Mouse (Mus musculus) kidney, postnatal 0 days (tissue): ENCODE measurements around the gene Ntm. TPM values are rescaled to one million over a fixed set of nuclear protein-coding genes. Genes with fewer than 3 reads are reported as not detected.

Experiments
- ATAC-seq: fragments of 200-750 bp; cut with Nextera tagmentation; replicated peaks from 2 replicates; pipeline ENCODE4 v1.8.0; 2017; ENCODE audit warnings: low read depth, moderate number of reproducible peaks, moderate TSS enrichment, moderate library complexity; ENCODE audit not compliant: low FRiP score
- DNase-seq: peaks from one replicate; pipeline ENCODE4 v3.0.0-alpha.2; 2016; ENCODE audit warnings: low spot score
- H3K27ac ChIP-seq: fragments of 300-500 bp; sonication (generic); 2 replicates; pipeline ENCODE4 v1.5.1; 2014; ENCODE audit warnings: mild to moderate bottlenecking
- H3K27me3 ChIP-seq: fragments of 300-500 bp; sonication (generic); 2 replicates; pipeline ENCODE4 v1.6.1; 2014; ENCODE audit warnings: low read length, mixed read lengths; ENCODE audit not compliant: insufficient read depth
- H3K36me3 ChIP-seq: fragments of 300-500 bp; sonication (generic); 2 replicates; pipeline ENCODE4 v1.6.1; 2014; ENCODE audit warnings: low read length, mixed read lengths; ENCODE audit not compliant: insufficient read depth
- H3K4me1 ChIP-seq: fragments of 300-500 bp; sonication (generic); replicated peaks from 2 replicates; pipeline ENCODE4 v1.6.1; 2014; ENCODE audit warnings: antibody characterized with exemption, low read length, mixed read lengths; ENCODE audit not compliant: insufficient read depth
- H3K4me2 ChIP-seq: fragments of 300-500 bp; sonication (generic); 2 replicates; pipeline ENCODE4 v1.6.1; 2014; ENCODE audit warnings: mild to moderate bottlenecking, low read length, moderate library complexity, mixed read lengths
- H3K4me3 ChIP-seq: fragments of 300-500 bp; sonication (generic); replicated peaks from 2 replicates; pipeline ENCODE4 v1.5.1; 2014; ENCODE audit warnings: low read depth, low read length
- H3K9ac ChIP-seq: fragments of 300-500 bp; sonication (generic); 2 replicates; pipeline ENCODE4 v1.6.1; 2014; ENCODE audit warnings: low read depth, low read length
- H3K9me3 ChIP-seq: fragments of 300-500 bp; sonication (generic); replicated peaks from 2 replicates; pipeline ENCODE4 v1.6.1; 2016; ENCODE audit warnings: low read length, inconsistent platforms, mixed read lengths
- CTCF ChIP-seq: IDR thresholded peaks from 2 replicates; pipeline ENCODE4 v1.5.1; 2016; ENCODE audit warnings: antibody characterized with exemption, low read depth, mild to moderate bottlenecking, moderate library complexity
- WGBS: fragments of 180-500 bp; shearing (Covaris S2); extraction: QIAGEN DNeasy Blood & Tissue Kit; methylation state at CpG from one replicate; pipeline ENCODE4 v1.1.7; 2014; 5-methylcytosine and 5-hydroxymethylcytosine counted together
- polyA plus RNA-seq: library from polyadenylated mRNA; unstranded; fragments of >200 nt; fragmentation: Nextera tagmentation; extraction: Ambion mirVana; gene quantifications from 2 replicates; pipeline ENCODE4 v1.2.1, GENCODE M21; 2015

Ntm gene
- polyA plus RNA-seq, 1 experiment from 2014 or later: 20.6 TPM

DNA sequence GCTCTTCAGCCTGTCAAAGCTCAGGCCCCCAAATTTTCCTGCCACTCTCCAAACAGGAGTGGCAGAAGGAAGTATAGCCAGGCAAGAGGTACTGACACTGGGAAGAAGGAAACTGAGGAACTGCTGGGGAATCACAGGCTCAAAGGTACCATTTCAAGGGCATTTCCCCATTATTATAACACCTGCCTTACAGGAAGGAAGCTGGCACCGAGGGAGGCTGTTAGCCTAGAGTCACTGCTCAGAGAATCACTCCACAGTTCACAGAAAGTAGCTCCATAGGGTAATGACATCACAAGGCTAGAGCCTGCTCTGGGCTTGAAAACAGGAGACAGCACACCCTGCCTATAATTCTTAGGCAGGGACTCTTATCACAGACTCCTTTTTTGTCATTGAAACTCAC is 643.7 kb downstream of the Ntm start:
- no peak for TF ChIP-seq CTCF
- Histone ChIP-seq H3K36me3 (no peaks in the 10 kb centered on the region), H3K9me3 (no peaks in the 10 kb centered on the region), H3K4me2 (no peak overlapping the region), H3K27me3 (no peaks in the 10 kb centered on the region), H3K27ac (no peak overlapping the region), H3K9ac (no peak overlapping the region), H3K4me3 (no peak overlapping the region), H3K4me1 (peaks cover 19% of the 10 kb centered on the region)
- 11% methylated on average over 1 of the region's 1 CpGs for WGBS
- DNase-seq (no peak), ATAC-seq (no peak)

DNA sequence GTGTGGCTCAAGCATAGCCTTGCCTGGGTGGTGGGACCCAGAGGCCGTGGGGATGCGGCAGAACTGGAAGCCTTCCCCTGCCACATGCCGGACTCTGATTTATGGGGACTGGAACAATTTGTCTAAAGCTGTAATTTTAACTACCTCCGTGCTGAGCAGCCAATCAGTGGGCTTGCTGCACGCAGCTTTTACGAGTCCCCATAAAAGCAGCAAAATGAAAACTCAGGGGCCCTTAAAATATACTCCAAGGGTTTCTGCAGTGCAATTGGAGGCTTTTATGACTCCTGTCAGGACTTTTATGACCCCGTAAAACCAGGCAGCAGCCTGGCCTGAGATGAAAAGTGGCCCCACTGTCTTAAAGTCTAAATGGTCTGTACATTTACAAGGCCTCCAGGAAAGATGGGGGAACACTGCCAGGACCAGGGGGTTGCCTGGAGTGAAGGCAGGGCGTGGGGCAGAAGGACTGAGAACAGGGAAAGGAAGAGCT is 644.2 kb downstream of the Ntm start:
- no peaks in the 10 kb centered on the region for H3K36me3 ChIP-seq
- peaks cover 19% of the 10 kb centered on the region for H3K4me1 ChIP-seq
- H3K4me2 ChIP-seq: peak overlapping the region; percentile 7; the same call in 1 of the 2 replicates
- H3K27ac ChIP-seq: no peak overlapping the region
- TF ChIP-seq CTCF: no peak
- DNase-seq (peak; percentile 83), ATAC-seq (peak; percentile 60)
- H3K4me3 ChIP-seq: no peak overlapping the region
- H3K9ac ChIP-seq: no peak overlapping the region
- WGBS: 11% methylated on average over 8 of the region's 8 CpGs
- H3K27me3 ChIP-seq: no peaks in the 10 kb centered on the region
- H3K9me3 ChIP-seq: no peaks in the 10 kb centered on the region

DNA sequence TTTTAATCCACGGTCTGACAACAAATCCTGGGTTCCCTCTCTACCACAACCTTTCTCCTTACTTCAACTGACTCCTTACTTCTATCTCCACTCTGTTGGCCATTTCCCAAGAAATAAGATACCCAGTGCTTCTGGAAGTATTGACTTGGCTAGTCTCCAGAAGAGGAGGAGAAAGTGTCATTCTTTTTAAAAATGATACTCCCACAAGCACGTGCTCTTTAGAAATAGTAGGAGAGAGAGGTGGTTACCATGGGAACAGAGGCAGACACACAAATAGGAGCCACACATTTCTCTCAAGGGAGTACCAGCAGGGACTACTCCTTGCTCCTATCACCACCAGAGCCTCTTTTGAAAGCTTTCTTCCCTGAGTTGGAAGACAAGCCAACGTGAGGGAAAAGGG is 645.3 kb downstream of the Ntm start:
- Histone ChIP-seq H3K27me3 (no peaks in the 10 kb centered on the region), H3K4me2 (no peak overlapping the region), H3K27ac (no peak overlapping the region), H3K4me3 (no peak overlapping the region), H3K4me1 (peaks cover 19% of the 10 kb centered on the region), H3K9ac (no peak overlapping the region), H3K9me3 (no peaks in the 10 kb centered on the region), H3K36me3 (no peaks in the 10 kb centered on the region)
- 10% methylated on average over 3 of the region's 3 CpGs for WGBS
- DNase-seq (peak; percentile 86), ATAC-seq (peak; percentile 52; the same call in 1 of the 2 replicates)
- TF ChIP-seq CTCF: no peak

DNA sequence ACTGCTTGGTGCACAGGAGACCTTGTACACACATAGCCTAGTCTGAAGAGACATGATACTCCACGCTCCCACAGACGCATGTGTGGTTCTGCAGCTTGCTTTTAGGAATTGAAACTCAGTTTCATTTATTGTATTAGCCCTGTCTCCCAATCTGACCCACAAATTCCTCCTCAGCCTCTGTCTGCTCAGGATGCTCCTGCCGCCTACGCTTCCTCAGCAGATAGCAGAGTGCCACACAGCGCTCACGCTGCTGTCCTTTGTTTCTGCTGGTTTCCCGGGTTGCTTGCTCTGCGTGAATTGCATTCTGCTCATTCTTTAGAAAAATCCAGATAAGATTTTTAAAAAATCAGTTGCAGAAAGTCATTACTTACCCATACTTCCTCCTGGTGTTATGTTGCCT is 647.1 kb downstream of the Ntm start:
- ATAC-seq (no peak), DNase-seq (no peak)
- Histone ChIP-seq H3K36me3 (no peaks in the 10 kb centered on the region), H3K27me3 (no peaks in the 10 kb centered on the region), H3K4me3 (no peak overlapping the region), H3K4me1 (peaks cover 19% of the 10 kb centered on the region), H3K4me2 (no peak overlapping the region), H3K9ac (no peak overlapping the region), H3K9me3 (no peaks in the 10 kb centered on the region), H3K27ac (no peak overlapping the region)
- TF ChIP-seq CTCF: no peak
- WGBS: 78% methylated on average over 8 of the region's 8 CpGs

DNA sequence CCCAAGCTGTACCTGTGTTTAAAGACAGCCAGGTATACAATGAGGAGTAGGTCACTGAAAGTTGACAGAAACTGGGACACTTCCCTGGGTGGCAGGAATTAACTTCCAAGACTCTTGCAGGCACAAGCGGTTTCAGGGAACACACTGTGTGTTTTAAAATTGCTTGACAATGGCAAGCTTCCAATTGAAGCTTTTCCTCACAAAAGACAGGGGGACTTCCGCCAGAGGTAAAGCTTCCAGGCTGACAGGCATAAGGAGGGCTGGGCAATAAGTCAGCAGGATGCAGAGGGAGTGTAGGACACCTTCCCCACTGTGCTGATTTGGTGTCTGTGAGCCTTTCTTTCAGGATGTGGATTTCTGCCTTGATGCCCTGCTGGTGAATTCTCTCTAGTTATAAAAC is 656.0 kb downstream of the Ntm start:
- no peak overlapping the region for H3K4me3 ChIP-seq
- no peak overlapping the region for H3K9ac ChIP-seq
- ATAC-seq (no peak), DNase-seq (no peak)
- H3K9me3 ChIP-seq: no peaks in the 10 kb centered on the region
- no peak overlapping the region for H3K27ac ChIP-seq
- no peaks in the 10 kb centered on the region for H3K36me3 ChIP-seq
- H3K4me2 ChIP-seq: no peak overlapping the region
- TF ChIP-seq CTCF: no peak
- H3K4me1 ChIP-seq: no peaks in the 10 kb centered on the region
- WGBS: 39% methylated on average over 2 of the region's 2 CpGs
- H3K27me3 ChIP-seq: no peaks in the 10 kb centered on the region

DNA sequence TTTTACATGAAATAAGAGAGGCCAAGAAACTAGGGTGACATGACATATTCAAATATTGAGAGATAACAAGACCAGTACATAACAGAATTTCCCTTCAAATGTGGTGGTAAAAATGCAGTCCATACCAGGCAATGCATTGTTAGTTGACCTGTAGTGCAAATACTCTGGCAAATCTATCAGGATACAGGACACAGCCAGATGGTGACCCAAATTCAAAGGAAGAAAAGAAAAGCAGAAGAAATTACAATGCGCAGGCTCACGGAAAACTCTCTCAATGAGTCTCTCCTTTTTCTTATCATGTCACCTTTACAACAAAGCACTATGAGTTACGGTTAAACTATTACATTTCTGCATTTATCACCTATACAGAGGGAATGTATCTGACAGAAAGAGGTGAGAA is 664.6 kb downstream of the Ntm start:
- WGBS: 93% methylated on average over 3 of the region's 3 CpGs
- Histone ChIP-seq H3K36me3 (no peaks in the 10 kb centered on the region), H3K4me3 (no peak overlapping the region), H3K27me3 (no peaks in the 10 kb centered on the region), H3K9ac (no peak overlapping the region), H3K27ac (no peak overlapping the region), H3K4me2 (no peak overlapping the region), H3K4me1 (no peaks in the 10 kb centered on the region), H3K9me3 (no peaks in the 10 kb centered on the region)
- no peak for TF ChIP-seq CTCF
- ATAC-seq (no peak), DNase-seq (no peak)

DNA sequence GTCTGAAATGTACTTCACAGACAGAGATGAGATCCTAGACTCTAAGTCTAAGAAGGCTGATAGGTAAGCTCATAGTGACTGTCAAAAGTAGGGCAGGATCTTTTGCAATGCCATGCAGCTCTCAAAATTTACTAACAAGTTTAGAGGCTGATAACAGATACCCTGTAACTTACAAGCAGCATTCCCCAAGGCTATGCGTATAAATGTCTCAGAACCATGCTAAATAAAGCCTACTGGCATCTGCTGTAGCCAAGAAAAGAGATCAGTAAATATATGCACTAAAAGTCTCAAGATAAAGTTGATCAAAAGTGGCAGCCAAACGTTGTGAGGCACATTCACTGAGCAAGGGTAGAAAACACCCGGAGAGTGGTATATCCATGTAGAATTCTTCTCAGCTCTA is 666.2 kb downstream of the Ntm start:
- no peak for TF ChIP-seq CTCF
- Histone ChIP-seq H3K27ac (no peak overlapping the region), H3K4me1 (no peaks in the 10 kb centered on the region), H3K27me3 (no peaks in the 10 kb centered on the region), H3K9ac (no peak overlapping the region), H3K9me3 (no peaks in the 10 kb centered on the region), H3K36me3 (no peaks in the 10 kb centered on the region), H3K4me2 (no peak overlapping the region), H3K4me3 (no peak overlapping the region)
- WGBS: 80% methylated on average over 3 of the region's 3 CpGs
- ATAC-seq: no peak
- no peak for DNase-seq
